Mouse (Mus musculus): Measurements from ENCODE around the gene 4933402D24Rik. TPM values are rescaled to one million over a fixed set of nuclear protein-coding genes. Genes with fewer than 3 reads are reported as not detected.

Gene 4933402D24Rik
- polyA plus RNA-seq, 1 experiment from 2014 or later = 0.12 TPM

DNA sequence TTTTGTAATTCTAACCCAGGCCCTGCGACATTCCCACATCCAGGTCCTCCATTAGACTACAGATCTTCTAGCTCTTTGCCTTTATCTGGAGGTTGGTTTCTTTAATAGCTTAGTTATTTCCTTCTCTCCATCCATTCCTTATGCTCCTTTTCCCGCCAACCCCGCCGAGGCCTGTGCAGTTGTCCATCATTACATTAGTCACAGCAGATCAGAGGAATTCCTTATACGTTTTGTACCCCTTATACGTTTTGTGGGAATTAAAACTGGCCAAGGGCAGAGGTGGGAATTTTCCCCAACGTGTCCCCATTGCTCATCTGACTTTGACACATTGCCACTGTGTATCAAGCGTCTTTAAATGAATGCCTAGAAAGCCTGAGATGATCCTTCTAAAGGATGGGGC is 39.3 kb downstream of the 4933402D24Rik start:
- no peaks in the 10 kb centered on the region for H3K27me3 ChIP-seq (ENCODE audit: low read depth, poor library complexity, severe bottlenecking)
- no peaks in the 10 kb centered on the region for H3K9me3 ChIP-seq (replicated peaks)
- H3K4me1 ChIP-seq = peaks cover 24% of the 10 kb centered on the region
- H3K27ac ChIP-seq (replicated peaks) = peak overlapping the region; percentile 73
- no peak for DNase-seq (ENCODE audit: low spot score)
- H3K4me3 ChIP-seq = peak overlapping the region; percentile 62
- WGBS = 44% methylated on average over 8 of the region's 8 CpGs
- H3K36me3 ChIP-seq = no peaks in the 10 kb centered on the region

DNA sequence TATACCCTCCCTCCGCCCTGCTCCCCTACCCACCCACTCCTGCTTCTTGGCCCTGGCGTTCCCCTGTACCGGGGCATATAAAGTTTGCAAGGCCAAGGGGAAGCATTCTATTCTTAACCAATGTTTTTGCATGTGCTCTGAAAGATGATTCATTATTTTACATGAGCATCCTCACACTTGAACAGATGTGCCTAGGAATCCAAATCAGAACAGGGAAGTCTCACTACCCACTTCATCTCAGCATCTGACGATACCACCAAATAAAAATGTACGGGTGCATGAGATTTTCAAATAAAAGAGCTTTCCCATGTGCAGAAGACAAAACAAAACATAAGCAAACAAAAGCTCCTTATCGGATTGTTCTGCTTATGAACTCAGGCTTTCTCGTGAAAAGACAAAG is 48.9 kb downstream of the 4933402D24Rik start:
- H3K27ac ChIP-seq (replicated peaks) = no peak overlapping the region
- no peak for DNase-seq (ENCODE audit: low spot score)
- H3K4me3 ChIP-seq = no peak overlapping the region
- H3K36me3 ChIP-seq = no peaks in the 10 kb centered on the region
- no peaks in the 10 kb centered on the region for H3K4me1 ChIP-seq
- no peaks in the 10 kb centered on the region for H3K27me3 ChIP-seq (ENCODE audit: low read depth, poor library complexity, severe bottlenecking)
- H3K9me3 ChIP-seq (replicated peaks) = no peaks in the 10 kb centered on the region
- 81% methylated on average over 7 of the region's 7 CpGs for WGBS

DNA sequence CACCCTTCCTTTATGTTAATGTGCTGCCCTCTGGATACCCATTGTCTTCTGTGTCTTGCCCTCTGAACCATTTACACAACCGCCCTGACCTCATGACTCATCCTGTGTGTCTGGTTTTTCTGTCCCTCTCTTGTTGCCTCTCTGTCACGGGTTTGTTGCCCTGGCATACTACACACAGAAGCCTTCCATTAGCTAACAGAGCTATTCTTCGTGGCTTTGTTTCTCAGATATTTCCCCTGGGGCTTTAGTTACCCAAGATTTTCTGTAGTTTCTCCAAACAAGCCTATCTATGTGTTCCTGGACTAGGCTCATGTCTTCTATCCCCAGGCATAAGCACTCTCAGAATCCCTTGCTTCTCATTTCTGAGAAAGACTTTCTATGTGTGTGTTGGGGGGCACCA is 60.2 kb downstream of the 4933402D24Rik start:
- WGBS = 80% methylated on average over 3 of the region's 3 CpGs
- no peak for DNase-seq (ENCODE audit: low spot score)
- Histone ChIP-seq H3K9me3 (replicated peaks) (no peaks in the 10 kb centered on the region), H3K36me3 (no peaks in the 10 kb centered on the region), H3K4me3 (no peak overlapping the region), H3K27me3 (ENCODE audit: low read depth, poor library complexity, severe bottlenecking) (no peaks in the 10 kb centered on the region), H3K4me1 (no peaks in the 10 kb centered on the region), H3K27ac (replicated peaks) (no peak overlapping the region)

DNA sequence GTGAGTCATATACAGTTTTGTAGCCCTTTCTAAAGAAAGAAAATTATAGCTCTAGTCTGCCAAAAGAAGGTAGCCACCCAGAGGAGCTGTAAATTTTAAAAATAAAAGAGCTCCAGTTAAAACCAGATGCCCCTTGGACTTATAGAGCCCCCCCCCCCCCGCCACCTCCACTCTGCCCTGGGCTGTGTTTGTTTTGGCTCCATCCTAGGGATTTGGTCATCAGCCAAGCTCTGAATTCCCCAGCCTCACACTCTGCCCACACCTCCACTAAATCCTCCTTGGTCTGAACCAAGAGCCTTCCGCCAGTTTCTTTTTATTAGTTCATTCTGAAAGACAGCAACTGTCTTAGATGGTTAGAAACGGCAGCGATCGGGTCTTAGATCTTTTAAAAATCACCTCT is 63.3 kb downstream of the 4933402D24Rik start:
- peaks cover 5% of the 10 kb centered on the region; the same call in 1 of the 2 replicates for H3K4me1 ChIP-seq
- WGBS = 85% methylated on average over 5 of the region's 5 CpGs
- no peaks in the 10 kb centered on the region for H3K9me3 ChIP-seq (replicated peaks)
- H3K27ac ChIP-seq (replicated peaks) = no peak overlapping the region
- no peak overlapping the region for H3K4me3 ChIP-seq
- H3K27me3 ChIP-seq (ENCODE audit: low read depth, poor library complexity, severe bottlenecking) = no peaks in the 10 kb centered on the region
- no peak for DNase-seq (ENCODE audit: low spot score)
- H3K36me3 ChIP-seq = no peaks in the 10 kb centered on the region

Other genes with a start within 250 kb of the 4933402D24Rik start
- not detected in 2 replicates for gene Gm39653, start 153.3 kb downstream of the 4933402D24Rik start, polyA plus RNA-seq (2016; fragmentation: Nextera tagmentation; extraction: Ambion mirVana)
- not detected in 2 replicates for gene Dytn, start 82.3 kb downstream of the 4933402D24Rik start, polyA plus RNA-seq (2016; fragmentation: Nextera tagmentation; extraction: Ambion mirVana)
- 0.09 and 0.22 TPM in 2 replicates for gene Mdh1b, start 38.9 kb downstream of the 4933402D24Rik start, polyA plus RNA-seq (2016; fragmentation: Nextera tagmentation; extraction: Ambion mirVana)
- gene Fastkd2, start 38.7 kb downstream of the 4933402D24Rik start, polyA plus RNA-seq (2016; fragmentation: Nextera tagmentation; extraction: Ambion mirVana) = 63.6 and 74.4 TPM in 2 replicates

Data from midbrain, embryonic 10.5 days (tissue).